Mouse (Mus musculus) bone marrow, adult 2 months (tissue): Measurements from ENCODE around the gene Phyhipl.

Experiments
- CTCF ChIP-seq: fragments of 200-500 bp; IDR thresholded peaks from 2 replicates; pipeline ENCODE4 v1.5.1; 2011; ENCODE audit warnings: low read length, control low read depth; ENCODE audit not compliant: control insufficient read depth, insufficient read depth
- POLR2A ChIP-seq: fragments of 200-500 bp; IDR thresholded peaks from 2 replicates; pipeline ENCODE4 v1.6.1; 2011; ENCODE audit warnings: low read depth, mild to moderate bottlenecking, control low read depth, low read length, borderline replicate concordance; ENCODE audit not compliant: control insufficient read depth

DNA sequence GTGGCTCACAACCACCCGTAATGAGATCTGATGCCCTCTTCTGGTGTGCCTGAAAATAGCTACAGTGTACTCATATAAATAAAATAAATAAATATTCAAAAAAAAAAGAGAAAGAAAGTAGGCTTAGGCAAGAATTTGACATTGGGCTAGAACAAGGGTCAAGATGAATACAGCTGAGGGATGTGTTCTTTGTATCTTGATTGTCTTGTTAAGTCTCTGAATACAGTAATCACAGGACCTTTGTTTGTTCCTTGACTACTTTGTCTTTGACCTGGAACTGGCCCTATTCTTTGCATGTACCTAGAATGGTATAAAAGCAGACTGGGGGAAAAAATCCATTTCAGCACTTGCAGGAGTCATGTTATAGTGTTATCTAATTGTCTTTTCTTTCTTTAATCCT, 44.1 kb downstream of the Phyhipl start:
- TF ChIP-seq CTCF = no peak
- TF ChIP-seq POLR2A = no peak
